Mouse (Mus musculus) brain, embryonic 14.5 days (tissue): ENCODE data around the gene Srgap2.

Experiments
- CTCF ChIP-seq: fragments of 200-500 bp; IDR thresholded peaks from 2 replicates; pipeline ENCODE4 v1.5.1; 2012; ENCODE audit warnings: inconsistent platforms, mild to moderate bottlenecking, moderate library complexity, borderline replicate concordance; ENCODE audit not compliant: insufficient read depth, insufficient read length; ENCODE audit errors: extremely low read depth
- POLR2A ChIP-seq: fragments of 200-500 bp; IDR thresholded peaks from 2 replicates; pipeline ENCODE4 v1.6.1; 2012; ENCODE audit warnings: mild to moderate bottlenecking, inconsistent platforms, borderline replicate concordance; ENCODE audit not compliant: poor library complexity, insufficient read depth, insufficient read length, severe bottlenecking; ENCODE audit errors: extremely low read depth

GRCm38 (mm10) chr1:131501681-131502080 lies 25.5 kb downstream of the Srgap2 start:
- TF ChIP-seq CTCF: no peak
- no peak for TF ChIP-seq POLR2A
